Mouse (Mus musculus): ENCODE measurements around the gene Rbm8a2. TPM values are rescaled to one million over a fixed set of nuclear protein-coding genes. Genes with fewer than 3 reads are reported as not detected.
"Not testable (repeated sequence)": the region's sequence is repeated elsewhere in the genome, so short reads cannot be mapped to it uniquely, and the experiment has no call there.

The Rbm8a2 gene
- polyA plus RNA-seq (2012; rRNA removed): not detected in 2 replicates

- 93% methylated on average over 7 of the region's 7 CpGs for WGBS
- DNase-seq; H3K4me3 ChIP-seq (replicated peaks; ENCODE audit: extremely low read depth, low read depth, low read length); H3K4me1 ChIP-seq (ENCODE audit: control insufficient read depth, insufficient read depth, low read length): not testable (repeated sequence)
Measured at GRCm38 (mm10) chr1:175979014-175979413, at the start of gene Rbm8a2. TSS of gene Rbm8a2 (minus strand) at chr1:175979114.

DNA sequence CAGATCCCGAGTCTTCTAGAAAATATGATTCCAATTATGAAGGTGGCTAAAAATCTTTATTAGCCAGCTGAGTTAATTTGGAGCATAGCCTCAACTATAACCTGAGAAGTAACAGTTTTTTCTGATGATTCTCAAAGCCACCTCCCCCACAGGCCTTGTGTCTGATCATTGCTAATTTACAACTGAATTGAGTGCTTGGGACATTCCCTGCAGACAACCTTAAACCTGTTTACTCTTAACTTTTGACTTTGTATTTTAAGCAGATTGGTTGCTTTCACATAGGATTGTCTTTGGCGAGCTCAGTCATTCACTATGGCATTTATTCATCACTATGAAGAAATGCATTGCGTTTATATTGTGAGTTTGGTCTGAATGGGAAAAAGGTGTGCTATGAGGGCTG, 49.5 kb upstream of the Rbm8a2 start:
- Histone ChIP-seq H3K4me1 (ENCODE audit: control insufficient read depth, insufficient read depth, low read length) (no peaks in the 10 kb centered on the region), H3K4me3 (replicated peaks; ENCODE audit: extremely low read depth, low read depth, low read length) (no peak overlapping the region)
- no peak for TF ChIP-seq POLR2A (IDR thresholded peaks at IDR 0.05; ENCODE audit: borderline replicate concordance, extremely low read depth, low read depth, low read length)
- no peak for TF ChIP-seq CTCF (IDR thresholded peaks at IDR 0.05; ENCODE audit: insufficient read depth, low read length)
- WGBS: 82% methylated on average over 3 of the region's 3 CpGs
- DNase-seq: no peak

GRCm38 (mm10) chr1:176024501-176024900, 45.6 kb upstream of the Rbm8a2 start:
- 70% methylated on average over 1 of the region's 1 CpGs for WGBS
- no peaks in the 10 kb centered on the region for H3K4me1 ChIP-seq (ENCODE audit: control insufficient read depth, insufficient read depth, low read length)

DNA sequence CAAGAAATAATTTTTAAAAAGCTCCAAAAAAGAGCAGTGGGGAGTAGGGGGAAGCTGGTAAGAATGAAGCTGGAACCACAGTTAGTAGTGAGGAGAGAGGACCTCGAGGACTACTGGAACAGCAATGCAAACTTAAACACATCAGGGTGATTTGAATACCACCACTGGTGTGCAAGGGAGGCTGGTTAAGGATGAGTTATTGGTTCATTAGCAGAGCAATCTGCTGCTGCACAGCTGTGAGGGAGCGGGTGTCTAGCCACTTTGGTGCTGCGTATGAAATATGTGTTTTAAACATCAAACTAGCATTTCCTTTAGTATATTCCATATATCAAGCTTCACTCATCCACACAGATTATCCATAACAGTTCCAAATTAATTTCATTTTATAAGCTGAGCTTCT, 39.6 kb upstream of the Rbm8a2 start:
- TF ChIP-seq POLR2A (IDR thresholded peaks at IDR 0.05; ENCODE audit: borderline replicate concordance, extremely low read depth, low read depth, low read length) (no peak), CTCF (IDR thresholded peaks at IDR 0.05; ENCODE audit: insufficient read depth, low read length) (no peak)
- Histone ChIP-seq H3K4me1 (ENCODE audit: control insufficient read depth, insufficient read depth, low read length) (no peaks in the 10 kb centered on the region), H3K4me3 (replicated peaks; ENCODE audit: extremely low read depth, low read depth, low read length) (no peak overlapping the region)
- WGBS: 91% methylated on average over 3 of the region's 3 CpGs
- DNase-seq: no peak

More at GRCm38 (mm10) chr1:176024501-176024900, 45.6 kb upstream of the Rbm8a2 start:
- no peak for TF ChIP-seq CTCF (IDR thresholded peaks at IDR 0.05; ENCODE audit: insufficient read depth, low read length)
- TF ChIP-seq POLR2A (IDR thresholded peaks at IDR 0.05; ENCODE audit: borderline replicate concordance, extremely low read depth, low read depth, low read length): no peak
- DNase-seq: no peak
- no peak overlapping the region for H3K4me3 ChIP-seq (replicated peaks; ENCODE audit: extremely low read depth, low read depth, low read length)

DNA sequence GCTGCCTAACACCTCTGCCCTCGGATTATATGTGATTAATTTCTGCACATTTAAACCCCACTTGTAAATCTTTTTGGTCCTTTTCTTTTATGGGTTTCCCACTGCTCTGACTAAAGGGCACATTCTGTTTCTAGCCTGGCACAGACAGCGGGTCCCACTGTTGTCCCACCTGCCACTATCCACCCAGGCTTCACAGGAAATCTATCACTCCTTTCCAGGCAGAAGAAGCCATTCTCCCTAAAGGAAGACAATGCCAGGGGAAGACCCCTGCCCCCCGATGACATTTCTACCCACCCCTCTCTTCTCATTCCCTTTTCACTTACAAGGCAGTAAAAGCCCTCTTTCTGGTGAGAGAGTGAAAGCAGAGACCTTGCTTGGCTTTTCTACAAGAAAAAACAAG, 37.2 kb upstream of the Rbm8a2 start:
- TF ChIP-seq CTCF (IDR thresholded peaks at IDR 0.05; ENCODE audit: insufficient read depth, low read length): no peak
- TF ChIP-seq POLR2A (IDR thresholded peaks at IDR 0.05; ENCODE audit: borderline replicate concordance, extremely low read depth, low read depth, low read length): no peak
- H3K4me1 ChIP-seq (ENCODE audit: control insufficient read depth, insufficient read depth, low read length): no peaks in the 10 kb centered on the region
- no peak for DNase-seq
- 64% methylated on average over 3 of the region's 3 CpGs for WGBS
- no peak overlapping the region for H3K4me3 ChIP-seq (replicated peaks; ENCODE audit: extremely low read depth, low read depth, low read length)

GRCm38 (mm10) chr1:176013497-176014268, 34.8 kb upstream of the Rbm8a2 start:
- Histone ChIP-seq H3K4me1 (ENCODE audit: control insufficient read depth, insufficient read depth, low read length) (no peaks in the 10 kb centered on the region), H3K4me3 (replicated peaks; ENCODE audit: extremely low read depth, low read depth, low read length) (no peak overlapping the region)
- no peak for TF ChIP-seq POLR2A (IDR thresholded peaks at IDR 0.05; ENCODE audit: borderline replicate concordance, extremely low read depth, low read depth, low read length)
- no peak for TF ChIP-seq CTCF (IDR thresholded peaks at IDR 0.05; ENCODE audit: insufficient read depth, low read length)
- WGBS: 29% methylated on average over 3 of the region's 3 CpGs
- no peak for DNase-seq

DNA sequence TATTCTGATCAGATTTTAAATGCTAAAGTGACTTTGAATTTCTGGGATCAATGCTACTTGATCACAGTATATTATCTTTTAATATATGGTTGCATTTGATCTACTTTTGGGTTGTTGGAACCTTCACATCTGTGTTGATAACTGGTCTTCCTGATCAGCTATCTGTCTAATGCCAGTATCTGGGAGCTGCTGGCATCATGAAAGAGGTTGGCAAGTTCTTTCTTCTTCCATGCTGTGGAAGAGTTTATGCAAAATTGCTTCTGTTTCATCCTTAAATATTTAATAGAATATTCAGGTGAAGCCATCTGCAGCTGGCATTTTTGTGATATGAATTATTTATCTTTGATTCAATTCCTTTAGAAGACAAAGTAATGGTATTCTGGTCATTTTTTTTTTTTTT, 32.6 kb upstream of the Rbm8a2 start:
- Histone ChIP-seq H3K4me3 (replicated peaks; ENCODE audit: extremely low read depth, low read depth, low read length) (no peak overlapping the region), H3K4me1 (ENCODE audit: control insufficient read depth, insufficient read depth, low read length) (no peaks in the 10 kb centered on the region)
- DNase-seq: no peak
- TF ChIP-seq CTCF (IDR thresholded peaks at IDR 0.05; ENCODE audit: insufficient read depth, low read length) (no peak), POLR2A (IDR thresholded peaks at IDR 0.05; ENCODE audit: borderline replicate concordance, extremely low read depth, low read depth, low read length) (no peak)

GRCm38 (mm10) chr1:176011072-176011471, 32.2 kb upstream of the Rbm8a2 start:
- TF ChIP-seq CTCF (IDR thresholded peaks at IDR 0.05; ENCODE audit: insufficient read depth, low read length) (no peak), POLR2A (IDR thresholded peaks at IDR 0.05; ENCODE audit: borderline replicate concordance, extremely low read depth, low read depth, low read length) (no peak)

GRCm38 (mm10) chr1:176008411-176008810, 29.5 kb upstream of the Rbm8a2 start:
- WGBS: 79% methylated on average over 2 of the region's 2 CpGs
- DNase-seq: no peak
- TF ChIP-seq POLR2A (IDR thresholded peaks at IDR 0.05; ENCODE audit: borderline replicate concordance, extremely low read depth, low read depth, low read length): no peak
- TF ChIP-seq CTCF (IDR thresholded peaks at IDR 0.05; ENCODE audit: insufficient read depth, low read length): no peak

More at GRCm38 (mm10) chr1:176011072-176011471, 32.2 kb upstream of the Rbm8a2 start:
- no peak for DNase-seq
- Histone ChIP-seq H3K4me1 (ENCODE audit: control insufficient read depth, insufficient read depth, low read length) (no peaks in the 10 kb centered on the region), H3K4me3 (replicated peaks; ENCODE audit: extremely low read depth, low read depth, low read length) (no peak overlapping the region)

DNA sequence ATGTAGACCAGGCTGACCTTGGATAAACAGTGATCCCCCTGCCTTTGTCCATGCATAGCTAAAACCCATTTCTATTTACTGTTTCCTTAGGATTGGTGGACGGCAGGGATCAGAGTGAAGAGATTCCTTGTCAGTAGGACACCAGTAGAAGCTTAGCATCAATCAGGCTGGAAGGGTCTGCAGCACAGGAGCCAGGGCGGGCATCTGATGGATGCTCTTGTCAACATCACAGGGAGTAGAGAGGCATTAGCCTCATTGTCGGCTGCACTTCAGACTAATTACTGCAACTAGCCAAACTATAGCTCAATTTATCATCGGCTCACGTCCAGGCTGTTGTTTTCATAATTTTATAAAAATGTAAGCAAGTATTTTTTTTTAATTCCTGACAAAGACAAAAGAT, 21.7 kb upstream of the Rbm8a2 start:
- Histone ChIP-seq H3K4me1 (ENCODE audit: control insufficient read depth, insufficient read depth, low read length) (no peaks in the 10 kb centered on the region), H3K4me3 (replicated peaks; ENCODE audit: extremely low read depth, low read depth, low read length) (no peak overlapping the region)
- no peak for DNase-seq
- TF ChIP-seq POLR2A (IDR thresholded peaks at IDR 0.05; ENCODE audit: borderline replicate concordance, extremely low read depth, low read depth, low read length) (no peak), CTCF (IDR thresholded peaks at IDR 0.05; ENCODE audit: insufficient read depth, low read length) (no peak)
- 39% methylated on average over 5 of the region's 5 CpGs for WGBS

More at GRCm38 (mm10) chr1:176008411-176008810, 29.5 kb upstream of the Rbm8a2 start:
- Histone ChIP-seq H3K4me3 (replicated peaks; ENCODE audit: extremely low read depth, low read depth, low read length) (no peak overlapping the region), H3K4me1 (ENCODE audit: control insufficient read depth, insufficient read depth, low read length) (no peaks in the 10 kb centered on the region)
